Mouse (Mus musculus): Measurements from ENCODE around the gene 1700001O22Rik. TPM values are rescaled to one million over a fixed set of nuclear protein-coding genes. Genes with fewer than 3 reads are reported as not detected.

Gene 1700001O22Rik
- total and polyA plus RNA-seq, 2 experiments from 2014 or later, result 1.8 to 2.4 TPM

- DNase-seq (ENCODE audit: low spot score), result peak; percentile 31
- no peak overlapping the region for H3K27ac ChIP-seq
- no peak for ATAC-seq
Measured at GRCm38 (mm10) chr2:30767626-30768240, 35.7 kb downstream of the 1700001O22Rik start.

GRCm38 (mm10) chr2:30766446-30766845 is 37.0 kb downstream of the 1700001O22Rik start:
- no peak for TF ChIP-seq CTCF (IDR thresholded peaks at IDR 0.05; ENCODE audit: low read depth)
- Histone ChIP-seq H3K4me3 (ENCODE audit: low read length) (no peak overlapping the region), H3K36me3 (ENCODE audit: insufficient read depth, low read length) (no peaks in the 10 kb centered on the region), H3K4me1 (ENCODE audit: insufficient read depth, low read length) (peaks cover 5% of the 10 kb centered on the region; the same call in 1 of the 2 replicates), H3K9ac (replicated peaks; ENCODE audit: low read length) (no peak overlapping the region), H3K27me3 (ENCODE audit: insufficient read depth, low read length) (no peaks in the 10 kb centered on the region), H3K9me3 (ENCODE audit: low read length) (peaks cover 4% of the 10 kb centered on the region; the same call in 1 of the 2 replicates), H3K27ac (no peak overlapping the region), H3K4me2 (ENCODE audit: low read depth, low read length) (no peak overlapping the region)
- ATAC-seq (no peak), DNase-seq (ENCODE audit: low spot score) (no peak)
- WGBS, result 58% methylated on average over 5 of the region's 5 CpGs

More at GRCm38 (mm10) chr2:30767626-30768240, 35.7 kb downstream of the 1700001O22Rik start:
- no peaks in the 10 kb centered on the region for H3K27me3 ChIP-seq (ENCODE audit: insufficient read depth, low read length)
- no peaks in the 10 kb centered on the region for H3K9me3 ChIP-seq (ENCODE audit: low read length)
- TF ChIP-seq CTCF (IDR thresholded peaks at IDR 0.05; ENCODE audit: low read depth), result no peak
- 57% methylated on average over 7 of the region's 7 CpGs for WGBS
- no peak overlapping the region for H3K9ac ChIP-seq (replicated peaks; ENCODE audit: low read length)
- no peaks in the 10 kb centered on the region for H3K36me3 ChIP-seq (ENCODE audit: insufficient read depth, low read length)
- H3K4me2 ChIP-seq (ENCODE audit: low read depth, low read length), result no peak overlapping the region
- no peak overlapping the region for H3K4me3 ChIP-seq (ENCODE audit: low read length)
- peaks cover 14% of the 10 kb centered on the region for H3K4me1 ChIP-seq (ENCODE audit: insufficient read depth, low read length)

DNA sequence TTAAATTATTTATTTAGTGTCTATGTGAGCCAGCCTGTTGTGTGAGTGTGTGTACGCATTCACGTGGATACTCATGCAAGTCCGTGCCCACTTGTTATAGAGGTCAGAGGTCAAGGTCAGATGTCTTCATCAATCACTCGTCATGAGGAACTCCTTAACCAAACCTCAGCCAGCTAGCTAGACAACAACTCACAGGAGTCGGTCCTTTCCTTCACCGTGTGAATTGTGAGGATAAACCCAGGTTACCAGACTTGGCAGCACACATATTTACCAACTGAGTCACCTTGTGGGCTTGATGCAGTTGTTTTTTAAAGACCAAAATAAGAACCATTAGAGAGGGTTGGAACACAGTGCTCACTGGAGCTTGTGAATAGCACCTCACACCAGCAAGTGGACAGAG is 42.8 kb downstream of the 1700001O22Rik start:
- ATAC-seq, result no peak
- no peaks in the 10 kb centered on the region for H3K36me3 ChIP-seq (ENCODE audit: insufficient read depth, low read length)
- H3K4me2 ChIP-seq (ENCODE audit: low read depth, low read length), result no peak overlapping the region

GRCm38 (mm10) chr2:30759858-30760547 is 43.5 kb downstream of the 1700001O22Rik start:
- H3K27ac ChIP-seq, result peak overlapping the region; percentile 71; the same call in 1 of the 2 replicates

More for the DNA sequence above, 42.8 kb downstream of the 1700001O22Rik start:
- Histone ChIP-seq H3K27ac (no peak overlapping the region), H3K27me3 (ENCODE audit: insufficient read depth, low read length) (no peaks in the 10 kb centered on the region), H3K9me3 (ENCODE audit: low read length) (peaks cover 4% of the 10 kb centered on the region; the same call in 1 of the 2 replicates), H3K9ac (replicated peaks; ENCODE audit: low read length) (no peak overlapping the region), H3K4me1 (ENCODE audit: insufficient read depth, low read length) (peaks cover 12% of the 10 kb centered on the region; the same call in 1 of the 2 replicates), H3K4me3 (ENCODE audit: low read length) (no peak overlapping the region)
- no peak for DNase-seq (ENCODE audit: low spot score)
- 29% methylated on average over 6 of the region's 6 CpGs for WGBS
- no peak for TF ChIP-seq CTCF (IDR thresholded peaks at IDR 0.05; ENCODE audit: low read depth)

GRCm38 (mm10) chr2:30759442-30759841 is 44.0 kb downstream of the 1700001O22Rik start:
- WGBS, result 68% methylated on average over 4 of the region's 4 CpGs
- no peak for ATAC-seq
- H3K4me3 ChIP-seq (ENCODE audit: low read length), result no peak overlapping the region
- H3K27ac ChIP-seq, result peak overlapping the region; percentile 71; the same call in 1 of the 2 replicates
- TF ChIP-seq CTCF (IDR thresholded peaks at IDR 0.05; ENCODE audit: low read depth), result no peak
- H3K9ac ChIP-seq (replicated peaks; ENCODE audit: low read length), result no peak overlapping the region
- no peak overlapping the region for H3K4me2 ChIP-seq (ENCODE audit: low read depth, low read length)
- no peaks in the 10 kb centered on the region for H3K36me3 ChIP-seq (ENCODE audit: insufficient read depth, low read length)
- DNase-seq (ENCODE audit: low spot score), result no peak
- peaks cover 12% of the 10 kb centered on the region; the same call in 1 of the 2 replicates for H3K4me1 ChIP-seq (ENCODE audit: insufficient read depth, low read length)
- peaks cover 4% of the 10 kb centered on the region; the same call in 1 of the 2 replicates for H3K9me3 ChIP-seq (ENCODE audit: low read length)
- H3K27me3 ChIP-seq (ENCODE audit: insufficient read depth, low read length), result no peaks in the 10 kb centered on the region

More at GRCm38 (mm10) chr2:30759858-30760547, 43.5 kb downstream of the 1700001O22Rik start:
- TF ChIP-seq CTCF (IDR thresholded peaks at IDR 0.05; ENCODE audit: low read depth), result no peak
- Histone ChIP-seq H3K4me1 (ENCODE audit: insufficient read depth, low read length) (peaks cover 12% of the 10 kb centered on the region; the same call in 1 of the 2 replicates), H3K27me3 (ENCODE audit: insufficient read depth, low read length) (no peaks in the 10 kb centered on the region), H3K4me3 (ENCODE audit: low read length) (no peak overlapping the region), H3K36me3 (ENCODE audit: insufficient read depth, low read length) (no peaks in the 10 kb centered on the region), H3K4me2 (ENCODE audit: low read depth, low read length) (no peak overlapping the region), H3K9me3 (ENCODE audit: low read length) (peaks cover 4% of the 10 kb centered on the region; the same call in 1 of the 2 replicates), H3K9ac (replicated peaks; ENCODE audit: low read length) (no peak overlapping the region)
- peak; percentile 22 for DNase-seq (ENCODE audit: low spot score)
- ATAC-seq, result peak; percentile 41; the same call in 1 of the 2 replicates
- WGBS, result 37% methylated on average over 10 of the region's 10 CpGs

GRCm38 (mm10) chr2:30759088-30759374 is 44.4 kb downstream of the 1700001O22Rik start:
- Histone ChIP-seq H3K27ac (peak overlapping the region; percentile 71; the same call in 1 of the 2 replicates), H3K9me3 (ENCODE audit: low read length) (peaks cover 4% of the 10 kb centered on the region; the same call in 1 of the 2 replicates), H3K4me1 (ENCODE audit: insufficient read depth, low read length) (peaks cover 12% of the 10 kb centered on the region; the same call in 1 of the 2 replicates), H3K9ac (replicated peaks; ENCODE audit: low read length) (no peak overlapping the region), H3K4me3 (ENCODE audit: low read length) (no peak overlapping the region), H3K36me3 (ENCODE audit: insufficient read depth, low read length) (no peaks in the 10 kb centered on the region), H3K27me3 (ENCODE audit: insufficient read depth, low read length) (no peaks in the 10 kb centered on the region), H3K4me2 (ENCODE audit: low read depth, low read length) (no peak overlapping the region)
- no peak for DNase-seq (ENCODE audit: low spot score)
- TF ChIP-seq CTCF (IDR thresholded peaks at IDR 0.05; ENCODE audit: low read depth), result no peak
- no peak for ATAC-seq
- 50% methylated on average over 4 of the region's 4 CpGs for WGBS

Data from hindbrain, postnatal 0 days (tissue).